In genomic region chr3:138212431-138212951, GRCm38 (mm10) we compare ENCODE assay signal across 30 mouse cellular contexts. TPM values are rescaled to one million over a fixed set of nuclear protein-coding genes. Genes with fewer than 3 reads are reported as not detected.
DNase-seq lines count a peak whose midpoint lies in the region; ATAC-seq and TF ChIP-seq lines count a peak whose summit lies in the region.
"Had no signal": no experiment of that assay in that cellular context is flagged by ENCODE, and none has a peak within 500 bp of the region (broad histone marks: within the 10 kb centered on the region; RNA-seq: fewer than 3 reads in every experiment).

No protein-coding gene starts in this region.

- intact Hi-C loops in gastrocnemius, postnatal 14 days (cut with DNase I; ENCODE audit: low total_unique reads): no loop called here
- intact Hi-C loops in gastrocnemius, postnatal 36 days (cut with DNase I): no loop called here

- H3K27me3 ChIP-seq in Patski: no peaks in the 10 kb centered on the region
- H3K27me3 ChIP-seq: CH12.LX; embryonic facial prominence, embryonic 13.5 days; embryonic facial prominence, embryonic 15.5 days; forebrain, embryonic 12.5 days had no signal

- DNase-seq in adrenal gland, adult 2 months: peak; percentile 62
- no peak for DNase-seq in adrenal gland, postnatal 4 days (ENCODE audit: low spot score in 2 of 2)
- DNase-seq in adrenal gland, postnatal 25 days: peak; percentile 25
- no peak for DNase-seq in adrenal gland, adult 8-10 months
- peak; percentile 31 for DNase-seq in gastrocnemius, postnatal 14 days
- no peak for DNase-seq in gastrocnemius, postnatal 36 days
- DNase-seq in Patski (ENCODE audit: low read depth, low spot score): peak; percentile 72
- DNase-seq: adrenal gland, postnatal 14 days; B cell, adult 2 months; cerebellum, adult 11 months; cerebellum, adult 18-20 months; cerebellum, adult 8-10 months; cerebellum, adult 9-11 months; cerebellum, postnatal 14 days; cerebellum, postnatal 36 days; embryo, embryonic 11 days had no signal

- POLR2A ChIA-PET in Patski (lab: Charles Lee): no interaction called here

- CTCF ChIA-PET in Patski (lab: Charles Lee): interaction anchor here (1.5 to 10.9 kb wide), 7 partner anchors 9 to 219 kb away, joined by 4 to 92 read pairs (median 9); no protein-coding TSS in a partner anchor

- in situ Hi-C loops in Patski (cut with MboI; ENCODE audit: low pct_unique_long_range_greater_than_20kb): no loop called here

- ATAC-seq in Patski: peak; percentile 83
- ATAC-seq: CD4-positive, CD25-positive, alpha-beta regulatory T cell, adult 4 months; forebrain, embryonic 14.5 days; forebrain, embryonic 16.5 days had no signal

- TF ChIP-seq CTCF in Patski (IDR thresholded peaks at IDR 0.05): no peak

RNA-seq across cellular contexts. Expression of gene Adh7, which starts 5.1 kb away (rescaled TPM):
- total RNA-seq in adrenal gland, adult 2 months (2021): 10 to 100 TPM in 1 of 2 experiments, 1 to 10 TPM in 1; 8.4 to 61.8 TPM
- polyA plus RNA-seq in adrenal gland, adult 2 months (2012; rRNA removed): 3.9 and 4.4 TPM in 2 replicates
- 10 to 100 TPM; 22.2 to 29.2 TPM for total RNA-seq in adrenal gland, postnatal 4 days (2021)
- total RNA-seq in adrenal gland, postnatal 25 days (2021): 37.9 and 41.2 TPM in 2 replicates
- total RNA-seq in adrenal gland, adult 8-10 months (2022): 100 to 1,000 TPM in 2 of 4 experiments, 1 to 10 TPM in 2; 1.5 to 212 (median 76.4) TPM
- total RNA-seq in gastrocnemius, postnatal 14 days (2021): under 1 TPM; 0.13 to 0.37 TPM
- under 1 TPM; 0.27 to 0.46 TPM for total RNA-seq in gastrocnemius, postnatal 36 days (2021)
- polyA plus RNA-seq in Patski (2021): 5.8 TPM
- total RNA-seq: CH12.LX; common myeloid progenitor, adult 5-6 weeks had no signal
- polyA plus RNA-seq: CD4-positive, CD25-positive, alpha-beta regulatory T cell, adult 4 months; embryonic facial prominence, embryonic 11.5 days; erythroblast, embryonic 14.5 days; forebrain, embryonic 10.5 days; forebrain, embryonic 12.5 days; G1E had no signal

RNA-seq across cellular contexts. Expression of gene 4930579F01Rik, which starts 18.9 kb away (rescaled TPM):
- not detected for total RNA-seq in adrenal gland, adult 2 months (2021)
- not detected in 2 replicates for polyA plus RNA-seq in adrenal gland, adult 2 months (2012; rRNA removed)
- not detected for total RNA-seq in adrenal gland, postnatal 4 days (2021)
- total RNA-seq in adrenal gland, postnatal 25 days (2021): 0.24 TPM in 1 of 2 replicates, not detected in the other
- not detected for total RNA-seq in adrenal gland, adult 8-10 months (2022)
- total RNA-seq in gastrocnemius, postnatal 14 days (2021): not detected
- not detected for total RNA-seq in gastrocnemius, postnatal 36 days (2021)
- polyA plus RNA-seq in Patski (2021): not detected
- total RNA-seq: adrenal gland, postnatal 14 days; CH12.LX; common myeloid progenitor, adult 5-6 weeks; G1E had no signal
- polyA plus RNA-seq: brain, embryonic 14.5 days; CD4-positive, CD25-positive, alpha-beta regulatory T cell, adult 4 months; embryonic facial prominence, embryonic 11.5 days; erythroblast, embryonic 14.5 days; forebrain, embryonic 10.5 days; forebrain, embryonic 12.5 days; forebrain, embryonic 14.5 days; forebrain, embryonic 16.5 days; frontal cortex, adult 2 months; G1E had no signal

RNA-seq across cellular contexts. Expression of gene Adh1, which starts 48.3 kb away (rescaled TPM):
- 1,000 to 10,000 TPM; 1,828 to 8,328 TPM for total RNA-seq in adrenal gland, adult 2 months (2021)
- polyA plus RNA-seq in adrenal gland, adult 2 months (2012; rRNA removed): 1,650 and 3,116 TPM in 2 replicates
- total RNA-seq in adrenal gland, postnatal 4 days (2021): 1,000 to 10,000 TPM; 4,514 to 5,007 TPM
- total RNA-seq in adrenal gland, postnatal 25 days (2021): 7,275 and 7,287 TPM in 2 replicates
- 1,000 to 10,000 TPM in 2 of 4 experiments, 100 to 1,000 TPM in 2; 318 to 7,826 (median 4,098) TPM for total RNA-seq in adrenal gland, adult 8-10 months (2022)
- 10 to 100 TPM; 46.4 to 90.8 TPM for total RNA-seq in gastrocnemius, postnatal 14 days (2021)
- 10 to 100 TPM; 37.4 to 44.9 TPM for total RNA-seq in gastrocnemius, postnatal 36 days (2021)
- 1.1 TPM for polyA plus RNA-seq in Patski (2021)
- total RNA-seq: CH12.LX; common myeloid progenitor, adult 5-6 weeks had no signal
- polyA plus RNA-seq: embryonic facial prominence, embryonic 11.5 days; erythroblast, embryonic 14.5 days; G1E had no signal

Comparison
In these comparisons a context has a peak if more than half of its experiments do, and no peak if none do; other contexts are left out.
1. DNase-seq: peak in adrenal gland, adult 2 months (single experiment), adrenal gland, postnatal 25 days (single experiment), gastrocnemius, postnatal 14 days (single experiment) and Patski (single experiment); none in adrenal gland, postnatal 4 days (0 of 2), adrenal gland, adult 8-10 months (single experiment) and gastrocnemius, postnatal 36 days (0 of 2).